Mouse (Mus musculus): Measurements from ENCODE around the gene Gli3.
A peak's percentile ranks its signal among the peaks of the same experiment; 100 is the strongest.

The Gli3 gene

GRCm38 (mm10) chr13:15556646-15557098 lies 93.6 kb downstream of the Gli3 start:
- no peak for DNase-seq

- no peak for DNase-seq
Measured at GRCm38 (mm10) chr13:15561441-15561840, 98.4 kb downstream of the Gli3 start.

- DNase-seq = no peak
Measured at GRCm38 (mm10) chr13:15570908-15571568, 108.0 kb downstream of the Gli3 start.

- DNase-seq = no peak
Measured at GRCm38 (mm10) chr13:15577133-15577917, 114.3 kb downstream of the Gli3 start.

- DNase-seq = no peak
Measured at GRCm38 (mm10) chr13:15580458-15580857, 117.4 kb downstream of the Gli3 start.

GRCm38 (mm10) chr13:15585941-15586340 lies 122.9 kb downstream of the Gli3 start:
- DNase-seq = no peak

GRCm38 (mm10) chr13:15588278-15589272 lies 125.5 kb downstream of the Gli3 start:
- peak; percentile 55 for DNase-seq

GRCm38 (mm10) chr13:15590326-15590933 lies 127.4 kb downstream of the Gli3 start:
- no peak for DNase-seq

GRCm38 (mm10) chr13:15596667-15597066 lies 133.6 kb downstream of the Gli3 start:
- no peak for DNase-seq

GRCm38 (mm10) chr13:15599741-15600140 lies 136.7 kb downstream of the Gli3 start:
- peak; percentile 7 for DNase-seq

- DNase-seq = no peak
Measured at GRCm38 (mm10) chr13:15602161-15602560, 139.1 kb downstream of the Gli3 start.

GRCm38 (mm10) chr13:15602677-15603221 lies 139.7 kb downstream of the Gli3 start:
- DNase-seq = no peak

- DNase-seq = no peak
Measured at GRCm38 (mm10) chr13:15604074-15604473, 141.0 kb downstream of the Gli3 start.

- DNase-seq = no peak
Measured at GRCm38 (mm10) chr13:15617423-15617822, 154.4 kb downstream of the Gli3 start.

GRCm38 (mm10) chr13:15618051-15618692 lies 155.1 kb downstream of the Gli3 start:
- no peak for DNase-seq

GRCm38 (mm10) chr13:15621009-15621408 lies 158.0 kb downstream of the Gli3 start:
- DNase-seq = no peak

- no peak for DNase-seq
Measured at GRCm38 (mm10) chr13:15624490-15625353, 161.7 kb downstream of the Gli3 start.

- DNase-seq = no peak
Measured at GRCm38 (mm10) chr13:15641548-15641947, 178.5 kb downstream of the Gli3 start.

- no peak for DNase-seq
Measured at GRCm38 (mm10) chr13:15660502-15660901, 197.5 kb downstream of the Gli3 start.

GRCm38 (mm10) chr13:15662375-15662774 lies 199.3 kb downstream of the Gli3 start:
- no peak for DNase-seq

Measured in kidney, postnatal 14 days (tissue).